24 mouse cellular contexts compared by ENCODE assay signal in the genomic region with DNA sequence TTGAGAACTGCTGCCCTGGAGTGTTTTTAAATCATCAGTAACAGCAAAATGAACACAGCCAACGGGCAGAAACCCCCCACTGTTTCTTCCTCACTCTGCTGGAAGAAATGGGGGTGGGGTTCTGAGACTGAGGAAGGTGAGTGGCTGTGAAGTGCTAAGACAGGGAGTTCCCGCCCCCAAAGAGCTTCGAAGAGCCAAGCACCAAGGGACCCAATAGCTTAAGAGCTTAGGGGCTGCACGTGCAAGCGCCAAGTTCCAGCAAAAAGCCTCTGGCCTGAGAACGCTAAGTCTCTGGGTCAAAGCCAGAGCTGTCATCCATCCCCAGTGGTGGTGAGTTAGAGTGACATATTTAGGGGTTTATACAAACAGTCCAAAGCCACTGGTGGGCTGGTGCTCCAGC. TPM values are rescaled to one million over a fixed set of nuclear protein-coding genes. Genes with fewer than 3 reads are reported as not detected.
DNase-seq lines count a peak whose midpoint lies in the region; ATAC-seq and TF ChIP-seq lines count a peak whose summit lies in the region.
"Had no signal": no experiment of that assay in that cellular context is flagged by ENCODE, and none has a peak within 500 bp of the region (broad histone marks: within the 10 kb centered on the region; RNA-seq: fewer than 3 reads in every experiment).

No protein-coding gene starts in this region.

- H3K36me3 ChIP-seq in lung, embryonic 15.5 days = no peaks in the 10 kb centered on the region
- no peaks in the 10 kb centered on the region for H3K36me3 ChIP-seq in testis, adult 2 months (ENCODE audit: control insufficient read depth, insufficient read depth, low read length)
- H3K36me3 ChIP-seq: heart, embryonic 10.5 days; hindbrain, embryonic 10.5 days; hindbrain, embryonic 15.5 days; kidney, embryonic 15.5 days; liver, embryonic 15.5 days; neural tube, embryonic 15.5 days had no signal

- no peak for TF ChIP-seq POLR2A in testis, adult 2 months (IDR thresholded peaks at IDR 0.05; ENCODE audit: control insufficient read depth, low read depth, low read length)

- no peak overlapping the region for H3K27ac ChIP-seq in lung, embryonic 15.5 days
- H3K27ac ChIP-seq in testis, adult 2 months (ENCODE audit: control insufficient read depth, insufficient read depth, low read depth, low read length) = no peak overlapping the region
- H3K27ac ChIP-seq: forebrain, embryonic 13.5 days; heart, embryonic 10.5 days; hindbrain, embryonic 10.5 days; hindbrain, embryonic 15.5 days; kidney, embryonic 15.5 days; liver, embryonic 15.5 days; neural tube, embryonic 15.5 days had no signal

- H3K9me3 ChIP-seq in lung, embryonic 15.5 days = no peaks in the 10 kb centered on the region
- H3K9me3 ChIP-seq: forebrain, embryonic 13.5 days; heart, embryonic 10.5 days; hindbrain, embryonic 10.5 days; hindbrain, embryonic 15.5 days; kidney, embryonic 15.5 days; liver, embryonic 15.5 days; neural tube, embryonic 15.5 days had no signal

- WGBS in lung, embryonic 15.5 days = 20% methylated on average over 6 of the region's 6 CpGs

- no peak overlapping the region for H3K4me2 ChIP-seq in lung, embryonic 15.5 days
- H3K4me2 ChIP-seq: forebrain, embryonic 13.5 days; hindbrain, embryonic 15.5 days; kidney, embryonic 15.5 days; liver, embryonic 15.5 days; neural tube, embryonic 15.5 days had no signal

- no peaks in the 10 kb centered on the region for H3K27me3 ChIP-seq in lung, embryonic 15.5 days
- no peaks in the 10 kb centered on the region for H3K27me3 ChIP-seq in testis, adult 2 months (ENCODE audit: control insufficient read depth, insufficient read depth, low read length)
- H3K27me3 ChIP-seq: forebrain, embryonic 13.5 days; hindbrain, embryonic 15.5 days; kidney, embryonic 15.5 days; liver, embryonic 15.5 days; neural tube, embryonic 15.5 days had no signal

- intact Hi-C loops in heart, postnatal 10 days (cut with DNase I) = no loop called here

- 0 out of 2 replicates have a peak, but pooled peaks cover 9% of the 10 kb centered on the region for H3K4me1 ChIP-seq in lung, embryonic 15.5 days
- no peaks in the 10 kb centered on the region; the same call in 1 of the 2 replicates for H3K4me1 ChIP-seq in testis, adult 2 months (ENCODE audit: control insufficient read depth, insufficient read depth, low read length)
- H3K4me1 ChIP-seq: forebrain, embryonic 13.5 days; heart, embryonic 10.5 days; hindbrain, embryonic 15.5 days; liver, embryonic 15.5 days; neural tube, embryonic 15.5 days had no signal

- peak; percentile 9 to 20 for DNase-seq in heart, postnatal 10 days
- DNase-seq in heart, adult 11 months = no peak
- DNase-seq in lung, postnatal 14 days = no peak
- no peak for DNase-seq in testis, postnatal 14 days (ENCODE audit: low spot score)
- DNase-seq in right cerebral cortex, adult 18-20 months = no peak
- DNase-seq: adrenal gland, adult 2 months; adrenal gland, postnatal 36 days; cerebellum, adult 2 months; gastrocnemius, postnatal 10 days; kidney, adult 11 months; midbrain, embryonic 14.5 days; thymus, postnatal 14 days had no signal

- TF ChIP-seq CTCF in testis, adult 2 months (IDR thresholded peaks at IDR 0.05; ENCODE audit: control insufficient read depth, insufficient read depth, insufficient replicate concordance, low read depth, low read length) = no peak

- ATAC-seq in lung, embryonic 15.5 days (ENCODE audit: borderline replicate concordance, extremely low read depth, low FRiP score, low TSS enrichment) = peak; percentile 84
- ATAC-seq: activated CD4-positive, CD25-positive, alpha-beta regulatory T cell, adult 4 months; CD4-positive, CD25-positive, alpha-beta regulatory T cell, adult 4 months; forebrain, embryonic 13.5 days; inflammation-experienced regulatory T-cells, adult 6 months had no signal

- H3K9ac ChIP-seq in lung, embryonic 15.5 days = no peak overlapping the region
- H3K9ac ChIP-seq: forebrain, embryonic 13.5 days; hindbrain, embryonic 15.5 days; kidney, embryonic 15.5 days; liver, embryonic 15.5 days; neural tube, embryonic 15.5 days had no signal

- no peak overlapping the region for H3K4me3 ChIP-seq in lung, embryonic 15.5 days
- H3K4me3 ChIP-seq in testis, adult 2 months (ENCODE audit: control insufficient read depth, low read depth, low read length) = peak overlapping the region; percentile 4
- H3K4me3 ChIP-seq: forebrain, embryonic 13.5 days; heart, embryonic 10.5 days; hindbrain, embryonic 10.5 days; hindbrain, embryonic 15.5 days; kidney, embryonic 15.5 days; liver, embryonic 15.5 days; neural tube, embryonic 15.5 days had no signal

RNA-seq across cellular contexts. Expression of a gene that starts 55.1 kb away (rescaled TPM):
- 1 to 10 TPM; 7.6 to 8.4 TPM for total RNA-seq in heart, postnatal 10 days (2021)
- polyA plus RNA-seq in lung, embryonic 15.5 days (2015; fragmentation: Nextera tagmentation; extraction: Ambion mirVana) = 70.4 and 73.5 TPM in 2 replicates
- 0.28 and 0.76 TPM in 2 replicates for polyA plus RNA-seq in testis, adult 2 months (2012; rRNA removed)
- polyA plus RNA-seq: activated CD4-positive, CD25-positive, alpha-beta regulatory T cell, adult 4 months had no signal

Comparison
In these comparisons a context has a peak if more than half of its experiments do, and no peak if none do; other contexts are left out.
1. DNase-seq: peak in heart, postnatal 10 days (2 of 2); none in heart, adult 11 months (single experiment), lung, postnatal 14 days (single experiment), testis, postnatal 14 days (single experiment) and right cerebral cortex, adult 18-20 months (single experiment).
2. RNA of a gene that starts 55.1 kb away (polyA plus RNA-seq): 70.4 to 73.5 TPM in lung, embryonic 15.5 days; 0.28 to 0.76 TPM in testis, adult 2 months; every median in the first group is over 10 times any median in the second.